Mouse (Mus musculus) spleen, postnatal 10 days (tissue): ENCODE measurements around the gene Arpc4.

Experiments
- DNase-seq, 2 experiments: peaks; one replicate each; pipeline ENCODE4 v3.0.0; 2021 to 2022; ENCODE audit warnings: low spot score in 2 of 2

Arpc4 gene

DNA sequence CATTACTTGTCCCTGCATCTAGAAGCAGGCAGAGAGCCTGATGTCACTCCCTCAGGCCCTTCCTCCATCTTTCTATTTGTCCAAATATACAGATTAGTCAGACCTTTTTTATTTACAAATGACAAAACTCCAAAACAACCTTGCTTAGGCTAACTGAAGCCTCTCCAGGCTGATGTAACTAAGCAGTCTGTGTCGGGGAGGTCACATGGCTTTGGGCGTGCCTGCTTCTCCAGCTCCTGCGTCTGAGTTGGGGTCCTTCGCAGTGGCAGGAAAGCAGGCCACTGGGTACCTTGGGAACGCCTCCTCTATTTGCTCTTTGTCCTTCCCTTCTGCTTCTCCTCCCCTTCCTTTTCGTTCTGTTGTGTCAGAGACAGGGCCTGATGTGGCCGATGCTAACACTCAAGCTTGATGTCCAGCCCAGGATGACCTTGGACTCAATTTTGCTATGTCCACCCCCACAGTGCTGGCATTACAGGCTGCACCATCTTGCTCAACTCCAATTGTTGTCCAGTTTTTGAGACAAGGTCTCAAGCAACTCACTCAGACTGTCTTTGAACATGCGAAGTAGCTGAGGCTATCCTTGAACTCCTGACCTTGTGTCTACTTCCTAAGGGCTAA is 13.3 kb upstream of the Arpc4 start:
- no peak for DNase-seq

DNA sequence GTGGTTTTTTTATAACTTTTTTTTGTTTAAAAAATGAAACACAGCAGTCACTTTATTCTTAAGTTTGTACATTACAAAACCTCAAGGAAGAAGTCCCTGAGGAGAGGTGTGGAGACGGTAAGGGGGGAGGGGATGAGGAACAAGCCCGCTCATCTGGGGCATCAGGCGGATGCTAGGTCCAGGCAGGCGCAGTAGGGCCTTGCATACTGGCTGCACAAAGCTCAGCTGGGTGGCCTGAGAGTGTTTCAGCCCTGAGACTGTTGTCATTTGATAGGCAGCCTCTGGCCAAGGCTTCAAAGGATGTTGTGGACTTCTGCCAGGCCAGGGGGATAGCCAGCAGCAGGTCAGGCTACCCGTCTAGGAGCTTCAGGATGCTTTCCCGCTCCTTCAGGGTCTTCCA is 11.3 kb upstream of the Arpc4 start:
- no peak for DNase-seq

DNA sequence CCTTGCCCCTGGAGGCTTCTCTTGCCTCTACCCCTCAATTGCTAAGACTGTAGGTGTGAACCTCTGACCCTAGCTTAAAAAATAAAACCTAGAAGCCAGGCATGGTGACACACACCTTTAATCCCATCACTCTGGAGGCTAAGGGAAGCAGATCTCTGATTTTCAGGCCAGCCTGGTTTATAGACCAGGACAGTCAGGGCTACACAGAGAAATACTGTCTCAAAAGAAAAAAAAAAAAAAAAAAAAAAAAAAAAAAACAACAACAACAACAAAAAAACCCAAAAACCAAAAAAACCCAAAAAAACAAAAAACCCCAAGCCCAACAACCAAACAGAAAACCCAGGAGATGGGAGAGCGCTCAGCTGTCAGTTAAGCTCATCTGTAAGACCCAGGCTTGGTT is 10.3 kb upstream of the Arpc4 start:
- no peak for DNase-seq

DNA sequence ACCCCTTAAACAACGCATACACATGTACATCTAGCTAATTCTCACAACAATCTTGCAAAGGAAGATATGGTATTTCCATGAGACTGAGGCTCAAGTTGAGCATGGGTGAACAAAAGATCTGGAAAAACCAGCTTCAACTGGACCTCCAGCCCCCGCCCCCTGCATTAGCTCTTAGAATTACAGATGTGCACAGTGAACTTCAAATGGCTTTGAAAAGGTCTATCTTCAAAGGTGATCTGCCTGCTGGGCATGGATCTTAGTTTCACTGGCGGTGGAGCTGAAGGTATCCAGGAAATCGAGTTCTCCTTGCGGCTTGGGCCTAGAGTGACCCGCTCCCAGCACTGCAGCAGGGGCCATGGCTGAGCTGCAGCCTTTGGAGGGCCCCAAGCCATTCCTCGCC is 9.8 kb upstream of the Arpc4 start:
- DNase-seq: no peak

DNA sequence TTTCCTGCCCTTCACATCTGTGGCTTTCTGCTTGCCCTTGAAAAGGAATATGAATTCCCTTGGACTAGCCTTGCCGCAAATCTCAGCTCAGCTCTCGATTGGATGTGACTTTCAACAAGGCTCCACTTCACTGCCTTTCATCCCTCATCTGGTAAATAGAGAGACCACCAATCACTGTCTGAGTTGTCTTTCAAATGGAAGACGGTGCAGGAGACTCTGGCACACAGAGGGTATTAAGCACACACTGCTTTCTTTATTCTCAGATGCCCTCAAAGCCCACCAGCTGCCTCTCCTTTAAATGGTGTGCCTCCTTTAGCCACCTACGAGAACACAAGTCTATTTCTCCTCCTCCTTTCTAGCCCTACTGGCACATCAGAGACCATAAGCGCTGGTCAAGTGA is 9.3 kb upstream of the Arpc4 start:
- no peak for DNase-seq

DNA sequence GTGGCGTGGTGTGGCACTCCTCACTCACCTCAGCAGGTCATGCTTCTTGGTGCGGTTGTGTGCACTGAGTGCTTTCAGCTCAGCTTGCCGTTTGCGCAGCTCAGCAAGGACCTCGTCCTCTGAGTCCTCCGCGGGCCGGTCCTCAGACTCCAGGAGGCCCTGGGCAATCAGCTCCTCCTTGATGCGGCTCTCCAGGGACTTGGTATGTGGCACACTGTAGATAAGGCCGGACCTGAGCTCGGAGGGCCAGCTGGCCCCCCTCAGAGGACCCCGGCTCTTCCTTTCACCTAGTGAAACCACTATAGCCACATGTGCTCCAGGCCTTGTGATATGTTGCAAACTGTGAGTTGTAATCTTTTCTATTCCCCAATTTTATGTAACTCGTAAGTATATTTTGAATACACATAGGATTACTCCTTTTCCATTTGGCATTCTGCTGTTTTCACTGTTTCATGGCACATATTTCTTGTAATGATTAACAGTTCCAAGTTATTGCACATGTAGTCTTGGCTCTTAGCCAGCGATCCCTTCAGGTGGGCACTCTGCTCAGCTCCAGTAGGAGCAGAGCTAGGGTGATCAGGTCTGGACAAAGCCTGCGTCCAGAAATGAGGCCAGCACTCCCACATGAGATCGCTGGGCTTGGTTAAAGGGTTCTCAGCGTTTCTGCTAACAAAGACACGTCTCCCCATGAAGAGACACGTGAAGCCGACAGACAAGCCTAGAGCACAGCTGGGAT is 7.6 kb upstream of the Arpc4 start:
- DNase-seq: no peak

DNA sequence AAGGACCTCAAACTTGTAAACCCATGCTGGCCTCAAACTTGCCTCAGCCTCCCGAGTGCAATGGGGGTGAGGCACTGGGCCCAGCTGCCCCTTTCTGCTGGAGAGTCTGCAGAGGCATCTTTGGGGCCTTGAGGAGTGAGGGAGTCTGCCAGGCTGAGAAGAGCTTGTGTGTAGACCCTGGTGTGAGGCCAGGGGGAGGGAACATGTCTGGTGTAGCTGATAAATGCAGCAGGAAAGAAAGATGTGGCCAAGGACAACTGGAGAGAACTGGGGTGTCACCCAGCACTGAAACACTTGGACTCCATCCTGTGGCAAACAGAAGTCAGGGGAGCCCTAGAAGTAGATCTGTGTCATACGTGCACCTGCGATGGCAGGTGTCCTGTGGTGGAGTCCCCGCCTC is 4.4 kb upstream of the Arpc4 start:
- DNase-seq: no peak

DNA sequence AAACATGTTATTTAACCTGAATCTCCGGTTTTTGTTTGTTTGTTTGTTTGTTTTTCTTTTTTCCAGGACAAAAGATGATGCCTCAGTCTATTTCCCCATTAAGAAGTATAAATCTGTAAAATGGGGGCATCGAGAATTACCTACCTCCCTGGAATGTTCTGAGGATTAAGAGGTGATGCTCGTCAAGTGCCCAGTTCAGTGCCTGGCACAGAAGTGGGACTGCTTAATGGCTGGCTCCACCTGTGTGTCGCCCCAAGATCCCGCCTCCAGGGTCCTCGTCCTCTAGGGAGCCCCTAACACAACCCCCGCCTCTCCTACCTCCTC is 781 bp upstream of the Arpc4 start:
- no peak for DNase-seq

DNA sequence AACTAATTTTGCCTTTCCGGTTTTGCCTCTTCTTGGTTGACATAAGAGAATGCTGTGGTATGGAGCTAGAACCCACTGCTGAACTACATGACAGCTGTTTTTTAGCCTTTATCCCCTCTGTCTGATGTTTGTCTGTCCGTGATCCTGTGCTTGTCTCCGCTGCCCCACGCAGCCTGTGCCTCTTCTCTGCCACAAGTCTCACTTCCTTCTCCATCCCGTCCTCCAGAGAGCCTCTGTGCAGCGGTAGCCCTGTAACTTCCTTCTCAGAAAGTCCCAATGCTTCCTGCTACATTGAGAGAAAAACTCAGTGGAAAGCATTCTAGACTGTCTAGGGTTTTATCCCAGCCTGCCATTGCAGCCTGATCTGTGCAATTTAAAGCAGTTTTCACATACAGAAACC is 1.3 kb downstream of the Arpc4 start:
- peak in 1 of 2 experiments; percentile 16 for DNase-seq

DNA sequence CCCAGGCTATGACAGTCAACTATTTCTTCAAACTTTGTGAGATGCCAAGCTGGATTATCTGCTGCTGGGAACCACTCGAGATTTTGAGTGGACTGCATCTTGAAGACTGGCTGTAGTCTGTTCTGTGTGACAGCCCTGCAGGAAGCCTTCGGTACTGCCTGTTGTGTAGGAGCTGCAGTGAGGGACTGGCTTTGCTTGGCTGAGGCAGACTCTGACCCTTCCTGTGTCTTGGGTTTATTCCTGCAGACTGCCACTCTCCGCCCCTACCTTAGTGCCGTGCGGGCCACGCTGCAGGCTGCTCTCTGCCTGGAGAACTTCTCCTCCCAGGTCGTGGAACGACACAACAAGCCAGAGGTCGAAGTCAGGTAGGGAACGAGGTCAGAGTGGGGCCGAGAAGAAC is 2.6 kb downstream of the Arpc4 start:
- DNase-seq: no peak

DNA sequence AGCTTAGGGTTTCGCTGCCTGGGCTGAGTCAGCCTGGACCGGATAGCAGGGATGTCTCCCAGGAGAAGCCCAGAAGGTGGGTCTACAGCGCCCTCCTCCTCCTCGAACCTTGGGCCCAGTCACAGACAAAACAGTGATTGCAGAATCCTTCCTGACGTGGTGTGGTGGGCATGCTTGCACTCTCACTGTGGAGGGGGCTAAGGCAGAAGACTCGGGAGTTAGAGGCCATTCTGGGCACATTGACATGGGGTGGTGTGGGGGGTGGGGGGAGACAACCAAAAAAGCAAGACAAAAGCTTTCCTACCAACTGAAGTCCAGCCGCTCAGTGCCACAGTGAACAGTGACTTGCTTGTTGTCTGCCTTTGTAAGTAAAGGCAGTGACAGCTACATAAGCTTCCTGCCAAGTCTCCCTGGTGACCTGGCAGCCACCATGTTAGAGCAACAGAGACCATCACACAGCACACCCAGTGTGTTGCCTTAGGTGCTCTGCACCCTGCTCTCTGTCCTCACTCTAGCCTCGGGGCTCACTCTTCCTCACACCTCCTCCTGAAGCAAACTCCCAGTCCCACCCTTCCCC is 6.5 kb downstream of the Arpc4 start:
- no peak for DNase-seq

DNA sequence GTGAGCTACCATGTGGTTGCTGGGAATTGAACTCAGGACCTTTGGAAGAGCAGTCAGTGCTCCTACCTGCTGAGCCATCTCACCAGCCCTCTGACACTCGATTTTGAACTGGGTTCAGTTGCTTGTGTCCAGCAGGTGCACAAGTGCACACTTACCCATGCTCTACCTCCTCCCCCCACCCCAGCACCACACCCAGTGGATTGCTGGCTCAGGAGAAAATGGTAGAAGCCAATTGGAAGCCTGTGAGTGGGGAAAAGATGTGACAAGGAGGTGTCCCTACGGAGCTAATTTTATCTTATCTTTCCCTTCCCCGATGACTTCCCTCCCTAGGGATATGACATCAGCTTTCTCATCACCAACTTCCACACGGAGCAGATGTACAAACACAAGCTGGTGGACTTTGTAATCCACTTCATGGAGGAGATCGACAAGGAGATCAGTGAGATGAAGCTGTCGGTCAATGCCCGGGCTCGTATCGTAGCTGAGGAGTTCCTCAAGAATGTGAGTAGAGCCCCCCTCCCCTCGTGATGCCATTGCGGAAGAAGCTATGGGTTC is 7.3 kb downstream of the Arpc4 start:
- no peak for DNase-seq

DNA sequence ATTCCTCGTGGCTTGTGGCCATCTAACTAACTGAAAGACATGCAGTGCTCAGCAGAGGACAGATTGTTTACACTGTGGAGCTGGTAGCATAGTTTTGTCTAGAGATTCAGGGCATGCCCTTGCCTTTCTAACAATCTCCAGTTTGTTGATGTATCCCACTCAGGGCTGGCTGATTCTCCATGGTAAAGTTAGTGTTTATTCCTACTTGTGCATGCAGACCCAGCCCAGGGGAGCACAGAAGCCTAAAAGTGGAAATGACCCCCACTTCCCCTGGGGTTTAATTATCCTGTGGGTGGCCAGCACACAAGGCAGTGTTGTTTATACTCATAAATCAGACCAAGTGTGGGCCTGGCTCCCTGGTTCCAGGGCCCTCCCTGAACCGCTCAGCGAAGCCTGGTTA is 8.1 kb downstream of the Arpc4 start:
- DNase-seq: no peak

DNA sequence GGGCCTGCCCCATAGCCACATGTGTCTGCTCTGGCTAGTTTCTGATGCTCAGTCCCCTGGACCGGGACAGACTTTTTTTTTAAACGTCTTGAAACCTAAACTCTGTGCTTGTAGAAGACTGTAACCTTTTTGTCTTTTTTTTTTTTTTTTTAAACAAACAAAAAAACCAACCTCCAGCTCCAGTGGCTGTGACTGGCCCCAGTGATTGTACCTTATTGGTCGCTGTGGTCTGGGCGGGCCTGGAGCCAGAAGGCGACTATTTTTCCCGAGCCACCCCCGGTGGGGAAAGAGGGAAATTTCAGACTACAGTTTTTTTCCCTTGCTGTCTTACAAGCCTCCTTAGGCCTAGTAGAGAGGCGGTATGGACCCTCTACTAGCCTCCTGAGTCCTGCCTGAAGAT is 11.0 kb downstream of the Arpc4 start, which contains the start of gene Ttll3:
Ttll3 (plus strand) TSS at position 301 of the 400 bp plus-strand sequence.
- no peak for DNase-seq

DNA sequence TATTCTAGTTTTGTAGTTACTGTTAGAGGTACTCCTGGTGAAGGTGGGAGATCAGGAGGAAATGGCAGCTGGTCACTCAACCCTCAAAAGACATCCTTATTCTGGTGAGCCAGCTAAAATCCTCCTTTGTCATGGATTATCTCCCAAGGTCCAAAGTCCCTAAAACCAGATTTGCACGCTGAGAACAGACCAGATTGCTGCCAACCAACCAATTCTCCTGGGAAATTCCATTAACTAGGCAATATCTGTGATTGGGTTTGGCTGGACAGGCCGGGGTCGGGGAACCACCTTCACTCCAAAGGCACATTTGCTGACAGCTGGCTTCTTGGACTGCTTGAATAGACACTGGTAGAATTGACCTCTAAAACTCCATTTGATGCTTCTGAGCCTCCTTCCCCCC is 12.8 kb downstream of the Arpc4 start:
- DNase-seq: no peak

DNA sequence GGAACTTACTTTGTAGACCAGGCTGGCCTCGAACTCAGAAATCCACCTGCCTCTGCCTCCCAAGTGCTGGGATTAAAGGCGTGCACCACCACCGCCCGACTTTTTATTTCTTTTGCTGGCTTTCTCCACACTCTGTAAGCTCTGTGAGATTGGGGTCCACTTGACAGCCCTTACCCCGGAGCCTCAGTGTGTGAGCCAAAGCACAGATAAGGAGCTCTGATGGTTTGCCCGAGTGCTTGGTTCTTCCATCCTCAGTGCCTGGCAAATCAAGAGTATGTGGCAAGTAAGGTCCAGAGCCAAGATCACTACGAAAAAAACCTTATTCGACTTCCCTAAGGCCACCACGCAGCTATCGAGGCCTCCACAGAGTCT is 14.1 kb downstream of the Arpc4 start:
- no peak for DNase-seq

DNA sequence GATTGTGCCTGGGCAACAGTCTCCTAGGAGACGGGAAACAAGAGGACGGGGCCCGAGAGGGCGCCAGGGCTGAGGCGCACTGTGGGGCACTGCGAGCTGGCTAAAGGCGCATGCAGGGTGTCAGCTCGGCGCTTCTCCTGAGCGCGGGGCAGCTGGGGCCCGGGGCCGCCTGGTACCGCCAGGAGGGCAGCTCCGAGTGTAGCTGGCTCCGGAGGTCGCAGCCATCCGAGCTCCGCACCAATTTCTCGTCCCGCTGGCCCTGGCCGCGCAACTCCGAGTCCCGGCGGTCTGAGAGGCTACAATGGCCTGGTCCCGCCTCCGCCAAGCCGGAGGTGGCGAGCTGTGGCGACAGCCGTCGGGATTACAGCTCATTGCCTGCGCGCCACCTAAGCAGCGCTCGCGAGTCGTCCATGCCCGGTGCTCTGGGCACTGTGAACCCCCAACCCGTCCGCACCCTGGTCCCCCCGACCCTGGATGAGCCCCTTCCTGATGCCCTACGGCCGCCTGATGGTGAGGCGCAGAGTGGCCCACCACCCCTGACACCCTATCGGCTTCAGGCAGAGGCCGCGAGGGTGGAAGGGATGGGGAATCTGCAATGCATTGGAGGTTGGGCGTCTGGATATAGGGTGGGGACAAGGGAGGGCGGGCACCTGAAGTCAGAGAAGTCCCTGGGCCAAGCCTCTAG is 14.6 kb downstream of the Arpc4 start:
- DNase-seq: peak in 1 of 2 experiments; percentile 27

DNA sequence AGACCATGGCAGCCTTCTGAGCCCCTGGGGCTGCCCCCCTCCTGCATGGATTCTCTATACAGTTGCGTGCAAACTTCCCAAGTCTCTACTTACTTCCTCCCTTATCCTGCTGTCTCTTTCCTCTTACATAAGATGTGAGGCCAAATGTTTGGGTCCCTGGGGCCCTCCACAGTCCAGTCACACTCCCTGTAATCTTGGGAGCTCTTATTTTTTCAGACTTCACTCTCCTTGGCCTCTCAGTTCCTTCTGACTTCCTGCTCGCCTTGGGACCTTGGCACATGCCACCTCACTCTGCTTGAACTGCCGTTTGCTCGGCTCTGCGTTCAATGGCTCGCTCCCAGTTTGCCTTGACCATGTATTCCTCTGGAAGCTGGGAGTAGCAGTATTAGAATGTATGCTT is 16.0 kb downstream of the Arpc4 start:
- no peak for DNase-seq

DNA sequence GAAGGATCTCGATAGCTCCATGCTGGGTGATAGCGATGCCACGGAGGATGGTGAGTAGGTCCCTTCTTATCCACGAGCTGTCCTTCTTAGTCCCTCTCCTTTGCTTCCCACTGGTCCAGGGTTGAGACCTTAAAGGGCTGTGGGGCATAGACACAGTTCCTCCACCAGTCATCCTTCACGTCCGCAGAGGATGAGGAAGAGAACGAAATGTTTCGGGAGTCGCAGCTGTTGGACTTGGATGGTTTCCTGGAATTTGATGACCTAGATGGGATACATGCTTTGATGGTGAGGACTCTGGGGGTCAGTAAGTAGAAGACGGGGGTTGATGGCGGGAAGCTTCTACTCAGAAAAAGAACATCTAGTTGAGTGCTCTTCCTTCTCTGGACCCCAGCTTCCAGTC is 16.9 kb downstream of the Arpc4 start:
- no peak for DNase-seq

DNA sequence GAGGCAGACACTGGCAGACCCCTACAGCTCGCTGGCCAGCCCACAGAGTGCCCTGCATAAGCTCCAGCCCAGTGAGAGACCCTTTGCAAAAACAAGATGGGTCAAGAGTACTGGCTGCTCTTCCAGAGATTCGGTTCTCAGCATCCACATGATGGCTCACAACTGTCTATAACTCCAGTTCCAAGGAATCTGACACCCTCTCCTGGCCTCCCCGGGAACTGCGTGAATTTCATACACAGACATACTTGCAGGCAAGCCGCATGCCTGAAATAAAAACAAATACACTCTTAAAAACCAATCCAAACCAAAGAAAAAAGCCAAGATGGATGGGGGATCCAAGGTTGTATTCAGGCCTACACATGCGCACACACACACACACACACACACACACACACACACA is 17.6 kb downstream of the Arpc4 start:
- DNase-seq: no peak

DNA sequence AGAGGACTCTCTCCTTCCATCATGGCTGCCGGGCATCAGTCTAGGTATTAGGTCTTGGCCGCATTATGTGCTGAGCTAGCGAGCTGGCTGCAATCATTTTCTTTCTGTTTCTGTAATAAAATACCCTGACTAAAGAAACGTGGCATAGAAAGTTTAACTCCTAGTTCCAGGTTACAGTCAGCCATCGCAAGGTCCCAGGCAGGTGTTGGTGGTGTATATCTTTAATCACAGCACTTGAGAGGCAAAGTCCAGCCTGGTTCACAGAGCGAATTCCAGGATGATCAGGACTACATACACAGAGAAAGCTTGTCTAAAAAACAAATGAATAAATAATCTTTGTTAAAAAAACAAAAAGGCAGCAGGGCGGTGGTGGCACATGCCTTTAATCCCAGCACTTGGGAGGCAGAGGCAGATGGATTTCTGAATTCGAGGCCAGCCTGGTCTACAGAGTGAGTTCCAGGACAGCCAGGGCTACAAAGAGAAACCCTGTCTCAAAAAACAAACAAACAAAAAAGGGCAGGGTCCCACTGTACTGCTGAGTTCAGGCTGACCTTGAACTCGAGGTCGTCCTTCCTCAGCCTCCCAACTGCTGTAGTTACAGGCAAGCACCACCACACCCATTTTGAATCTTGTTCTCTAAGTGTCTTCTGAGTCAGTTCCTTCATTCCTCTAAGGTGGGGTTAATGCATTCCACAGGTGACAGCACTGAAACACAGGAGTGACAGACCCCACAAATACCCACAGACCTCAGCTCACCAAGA is 18.5 kb downstream of the Arpc4 start:
- DNase-seq: no peak

DNA sequence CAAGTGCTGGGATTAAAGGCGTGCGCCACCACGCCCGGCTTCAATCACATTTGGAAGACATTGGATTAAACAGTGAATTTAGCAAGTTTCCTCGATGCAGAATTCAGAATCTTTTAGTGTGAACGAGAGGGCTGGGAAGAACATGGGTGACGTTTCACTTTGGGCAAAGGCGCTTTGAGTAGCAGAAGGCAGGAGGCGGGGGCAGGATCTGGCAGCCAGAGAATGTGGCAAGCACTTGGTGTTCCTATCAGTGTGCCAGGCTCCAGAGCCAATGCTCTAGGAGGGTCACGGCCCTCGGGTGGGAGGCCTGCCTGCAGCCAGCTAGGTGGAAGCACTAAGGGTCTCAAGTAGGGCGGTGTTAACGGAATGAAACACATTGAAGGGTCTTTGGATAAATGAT is 24.2 kb downstream of the Arpc4 start:
- no peak for DNase-seq
